Mouse (Mus musculus) stomach, embryonic 15.5 days (tissue): ENCODE measurements around the gene 1700016C15Rik. TPM values are rescaled to one million over a fixed set of nuclear protein-coding genes. Genes with fewer than 3 reads are reported as not detected.

Source experiments
- ATAC-seq: fragments of 200-750 bp; cut with Nextera tagmentation; 2 replicates; pipeline ENCODE4 v1.8.0; 2017; ENCODE audit warnings: low read depth, moderate number of reproducible peaks, moderate TSS enrichment; ENCODE audit not compliant: insufficient read depth, low FRiP score
- H3K27ac ChIP-seq: fragments of 300-500 bp; sonication (generic); 2 replicates; pipeline ENCODE4 v1.5.1; 2015; ENCODE audit warnings: mild to moderate bottlenecking, inconsistent platforms
- H3K27me3 ChIP-seq: fragments of 300-500 bp; sonication (generic); replicated peaks from 2 replicates; pipeline ENCODE4 v1.6.1; 2015; ENCODE audit warnings: inconsistent platforms
- H3K36me3 ChIP-seq: fragments of 300-500 bp; sonication (generic); 2 replicates; pipeline ENCODE4 v1.6.1; 2015; ENCODE audit warnings: inconsistent platforms
- H3K4me1 ChIP-seq: fragments of 300-500 bp; sonication (generic); 2 replicates; pipeline ENCODE4 v1.6.1; 2015; ENCODE audit warnings: inconsistent platforms
- H3K4me2 ChIP-seq: fragments of 300-500 bp; sonication (generic); 2 replicates; pipeline ENCODE4 v1.6.1; 2015; ENCODE audit warnings: mild to moderate bottlenecking, inconsistent platforms
- H3K4me3 ChIP-seq: fragments of 300-500 bp; sonication (generic); replicated peaks from 2 replicates; pipeline ENCODE4 v1.5.1; 2015; ENCODE audit warnings: inconsistent platforms
- H3K9ac ChIP-seq: fragments of 300-500 bp; sonication (generic); 2 replicates; pipeline ENCODE4 v1.6.1; 2015; ENCODE audit warnings: inconsistent platforms
- H3K9me3 ChIP-seq: fragments of 300-500 bp; sonication (generic); 2 replicates; pipeline ENCODE4 v1.6.1; 2016; ENCODE audit warnings: inconsistent platforms
- WGBS: fragments of 180-500 bp; shearing (Covaris S2); methylation state at CpG from one replicate; pipeline ENCODE4 v1.1.7; 2015; 5-methylcytosine and 5-hydroxymethylcytosine counted together
- polyA plus RNA-seq: library from polyadenylated mRNA; unstranded; fragments of >200 nt; fragmentation: Nextera tagmentation; extraction: Ambion mirVana; gene quantifications from 2 replicates; pipeline ENCODE4 v1.2.1, GENCODE M21; 2015

Gene 1700016C15Rik
- polyA plus RNA-seq, 1 experiment from 2014 or later = not detected

DNA sequence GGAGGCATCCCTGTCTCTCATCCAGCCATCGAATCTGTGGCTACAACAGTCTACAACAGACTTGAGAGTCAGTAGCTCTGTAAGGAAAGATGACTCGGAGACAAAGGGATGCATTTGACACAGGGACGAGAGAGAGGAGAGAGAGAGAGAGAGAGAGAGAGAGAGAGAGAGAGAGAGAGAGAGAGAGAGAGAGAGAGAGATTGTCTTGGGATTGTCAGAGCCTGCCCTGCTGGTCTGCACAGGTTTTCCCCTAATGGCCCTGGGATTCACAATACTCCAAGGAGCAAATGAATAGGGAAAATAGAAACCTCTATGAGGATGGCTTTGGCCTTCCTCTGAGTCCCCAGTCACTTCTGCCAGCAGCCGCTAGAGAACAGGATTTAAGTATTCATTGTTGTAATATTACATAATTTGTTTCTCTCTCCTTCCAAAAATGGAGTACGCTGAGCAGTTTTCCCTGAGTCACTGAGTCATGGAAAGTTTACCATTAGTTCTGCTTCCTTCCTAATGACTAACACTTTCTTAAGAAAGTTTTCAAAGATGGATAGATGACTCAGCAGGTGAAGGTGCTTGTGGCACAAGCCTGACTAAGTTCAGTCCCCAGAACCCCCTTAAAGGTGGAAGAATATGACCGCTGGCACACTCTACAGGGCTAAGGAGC is 26.3 kb upstream of the 1700016C15Rik start:
- no peaks in the 10 kb centered on the region for H3K36me3 ChIP-seq
- H3K4me3 ChIP-seq = no peak overlapping the region; the same call in 1 of the 2 replicates
- no peak overlapping the region for H3K9ac ChIP-seq
- H3K27me3 ChIP-seq = no peaks in the 10 kb centered on the region
- no peak overlapping the region for H3K27ac ChIP-seq
- H3K4me2 ChIP-seq = peak overlapping the region; percentile 90; the same call in 1 of the 2 replicates
- ATAC-seq = no peak
- no peaks in the 10 kb centered on the region for H3K9me3 ChIP-seq
- 41% methylated on average over 5 of the region's 6 CpGs for WGBS
- H3K4me1 ChIP-seq = no peaks in the 10 kb centered on the region

DNA sequence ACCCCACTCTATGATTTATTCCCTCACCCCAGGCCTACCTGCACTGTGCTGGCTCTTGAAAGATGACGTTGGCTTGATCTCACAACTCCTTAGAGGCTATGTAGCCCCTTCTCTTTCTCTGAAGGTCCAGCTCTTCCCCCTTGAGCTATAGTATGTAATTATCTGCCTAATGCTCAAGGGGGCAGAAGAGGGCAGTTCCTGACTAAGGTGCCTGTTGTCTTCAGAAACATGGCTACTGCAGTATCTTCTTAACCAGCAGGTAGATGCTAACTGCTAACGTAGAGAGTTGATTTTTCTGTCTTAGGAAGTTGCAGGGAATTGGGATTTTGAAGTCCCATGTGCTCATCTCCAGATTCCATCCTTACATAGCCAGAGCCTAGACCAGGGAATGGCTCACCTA is 24.4 kb upstream of the 1700016C15Rik start:
- WGBS = 41% methylated on average over 2 of the region's 2 CpGs
- no peaks in the 10 kb centered on the region for H3K27me3 ChIP-seq
- ATAC-seq = no peak
- H3K36me3 ChIP-seq = no peaks in the 10 kb centered on the region
- no peak overlapping the region for H3K4me2 ChIP-seq
- no peak overlapping the region for H3K9ac ChIP-seq
- no peaks in the 10 kb centered on the region for H3K4me1 ChIP-seq
- no peak overlapping the region for H3K27ac ChIP-seq
- H3K4me3 ChIP-seq = no peak overlapping the region
- no peaks in the 10 kb centered on the region for H3K9me3 ChIP-seq

DNA sequence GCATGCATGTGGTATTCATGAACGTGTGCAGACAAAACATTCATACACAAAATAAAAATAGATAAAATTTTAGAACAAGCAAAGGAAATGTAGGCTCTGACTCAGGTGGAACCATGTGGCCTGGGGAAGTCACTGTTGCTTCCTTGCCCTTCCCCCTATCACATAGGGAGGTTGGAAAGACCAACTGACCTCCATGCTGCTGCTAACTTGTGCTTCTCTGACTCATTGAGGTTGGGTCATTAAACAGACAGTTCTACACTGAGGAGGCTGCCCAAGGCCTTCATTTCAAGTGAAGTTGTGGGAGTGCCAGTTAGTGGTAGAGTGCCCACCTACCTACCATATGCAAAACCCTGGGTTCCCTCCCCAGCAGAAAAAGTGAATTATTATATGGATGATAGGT is 22.0 kb upstream of the 1700016C15Rik start:
- H3K27me3 ChIP-seq = no peaks in the 10 kb centered on the region
- no peaks in the 10 kb centered on the region for H3K4me1 ChIP-seq
- no peak overlapping the region for H3K4me2 ChIP-seq
- no peaks in the 10 kb centered on the region for H3K9me3 ChIP-seq
- no peaks in the 10 kb centered on the region for H3K36me3 ChIP-seq
- H3K9ac ChIP-seq = no peak overlapping the region
- ATAC-seq = no peak
- H3K27ac ChIP-seq = no peak overlapping the region
- H3K4me3 ChIP-seq = no peak overlapping the region
- 85% methylated on average over 1 of the region's 1 CpGs for WGBS

DNA sequence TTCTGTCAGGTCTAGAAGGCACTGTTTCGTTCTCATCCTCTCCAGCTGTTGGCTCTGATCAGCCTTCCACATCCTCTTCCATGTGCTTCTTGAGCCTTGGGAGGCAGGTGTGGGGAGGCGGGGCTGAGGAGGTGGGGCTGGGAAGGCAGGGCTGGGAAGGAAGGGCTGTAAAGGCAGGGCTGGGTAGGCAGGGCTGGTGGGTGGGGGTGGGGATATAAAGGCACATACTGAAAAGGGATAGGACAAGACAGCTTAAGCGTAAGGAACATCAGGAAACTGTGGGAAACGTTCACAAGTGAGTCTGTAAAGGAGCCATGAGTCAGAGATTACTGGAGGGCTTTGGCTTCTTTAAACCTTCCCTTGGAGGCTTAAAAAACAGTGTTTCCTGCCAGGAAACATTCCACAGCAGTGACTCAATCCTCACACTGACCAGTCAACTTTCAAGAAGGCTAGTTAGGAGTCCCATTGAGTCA is 21.0 kb upstream of the 1700016C15Rik start:
- no peaks in the 10 kb centered on the region for H3K36me3 ChIP-seq
- ATAC-seq = peak; percentile 70
- H3K9me3 ChIP-seq = no peaks in the 10 kb centered on the region
- H3K9ac ChIP-seq = no peak overlapping the region
- H3K27ac ChIP-seq = peak overlapping the region; percentile 31; the same call in 1 of the 2 replicates
- no peak overlapping the region for H3K4me2 ChIP-seq
- no peaks in the 10 kb centered on the region for H3K27me3 ChIP-seq
- WGBS = 41% methylated on average over 4 of the region's 4 CpGs
- no peak overlapping the region for H3K4me3 ChIP-seq
- H3K4me1 ChIP-seq = no peaks in the 10 kb centered on the region

DNA sequence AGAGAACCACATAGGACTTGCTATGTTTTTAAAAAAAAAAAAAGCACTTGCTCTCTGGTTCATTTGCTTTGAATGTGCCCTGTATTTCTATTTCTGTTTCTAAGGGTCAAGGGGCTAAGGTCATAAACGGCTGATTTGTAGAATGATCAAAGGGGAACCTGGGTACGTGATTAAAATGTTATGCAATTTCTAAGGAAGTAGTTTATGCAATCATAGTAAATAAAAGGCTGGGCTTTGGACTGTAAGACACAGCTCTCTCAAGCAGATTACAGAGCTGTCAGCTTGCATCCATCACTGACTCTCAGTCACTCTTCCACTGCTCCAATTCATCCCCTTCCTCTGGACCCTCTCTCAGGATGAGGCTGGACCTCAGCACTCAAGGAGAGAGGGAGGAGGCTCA is 18.6 kb upstream of the 1700016C15Rik start:
- no peak overlapping the region for H3K4me2 ChIP-seq
- no peaks in the 10 kb centered on the region for H3K36me3 ChIP-seq
- no peak overlapping the region for H3K4me3 ChIP-seq
- no peaks in the 10 kb centered on the region for H3K4me1 ChIP-seq
- no peaks in the 10 kb centered on the region for H3K27me3 ChIP-seq
- H3K9me3 ChIP-seq = no peaks in the 10 kb centered on the region
- no peak for ATAC-seq
- H3K9ac ChIP-seq = no peak overlapping the region
- WGBS = 53% methylated on average over 2 of the region's 2 CpGs
- 0 out of 2 replicates have a peak overlapping the region, but pooled peaks have one; percentile 11 for H3K27ac ChIP-seq

DNA sequence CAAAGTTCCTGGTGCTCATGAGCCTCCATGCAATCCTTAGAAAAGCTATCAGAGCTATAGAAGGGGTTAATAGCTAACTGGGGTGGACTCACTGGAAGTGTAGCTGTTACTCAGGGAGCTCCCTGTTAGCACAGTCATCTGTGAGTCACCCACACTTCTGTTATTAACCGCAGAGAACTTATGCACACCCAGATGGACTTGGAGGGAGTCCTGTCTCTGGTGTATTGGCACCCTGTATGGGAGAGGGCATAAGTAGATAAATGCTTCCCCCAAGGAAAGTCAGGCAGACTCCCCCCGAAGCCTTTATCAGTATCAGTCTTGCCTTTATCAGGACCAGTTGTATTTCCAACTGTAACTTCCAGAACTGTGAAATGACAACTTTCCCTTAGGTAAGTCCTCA is 18.2 kb upstream of the 1700016C15Rik start:
- Histone ChIP-seq H3K4me2 (no peak overlapping the region), H3K9ac (no peak overlapping the region), H3K4me3 (no peak overlapping the region), H3K27ac (no peak overlapping the region), H3K4me1 (no peaks in the 10 kb centered on the region), H3K9me3 (no peaks in the 10 kb centered on the region), H3K36me3 (no peaks in the 10 kb centered on the region), H3K27me3 (no peaks in the 10 kb centered on the region)
- WGBS = 71% methylated on average over 2 of the region's 2 CpGs
- peak; percentile 72 for ATAC-seq

DNA sequence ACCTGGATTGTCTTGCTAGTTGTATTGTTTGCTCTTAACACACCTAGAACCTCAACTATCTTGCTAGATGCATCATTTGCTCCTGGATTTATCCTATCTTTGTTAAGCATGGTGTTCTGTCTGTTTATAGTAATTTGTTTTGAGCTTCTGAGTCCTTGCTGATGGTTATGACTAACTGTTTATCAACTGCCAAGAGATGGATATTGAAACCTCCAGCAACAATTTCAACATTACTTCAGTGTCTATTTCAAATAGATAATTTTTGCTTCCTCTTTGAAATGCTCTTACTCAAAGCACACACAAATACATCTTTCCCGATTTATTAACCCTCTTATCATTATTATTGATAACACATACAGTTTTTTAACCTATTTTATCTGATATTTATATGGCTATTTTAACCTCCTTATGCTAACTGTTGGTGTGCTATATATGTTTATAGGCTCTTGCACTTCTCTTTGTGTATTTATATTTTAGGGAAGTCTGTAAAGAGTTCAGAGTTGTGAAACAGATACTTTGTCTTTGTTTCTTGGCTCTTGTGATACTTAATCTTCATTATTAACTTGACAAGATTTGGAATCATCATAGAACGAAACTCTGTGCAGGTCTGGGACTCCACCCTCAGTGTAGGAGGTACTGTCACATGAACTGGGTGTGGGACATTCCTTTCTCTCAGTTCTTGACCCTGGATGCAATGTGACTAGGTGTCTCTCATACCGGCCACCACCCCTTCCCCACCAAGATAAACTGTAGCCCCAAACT is 15.8 kb upstream of the 1700016C15Rik start:
- H3K9me3 ChIP-seq = no peaks in the 10 kb centered on the region
- no peaks in the 10 kb centered on the region for H3K27me3 ChIP-seq
- ATAC-seq = no peak
- no peak overlapping the region for H3K4me2 ChIP-seq
- no peaks in the 10 kb centered on the region for H3K4me1 ChIP-seq
- 61% methylated on average over 3 of the region's 3 CpGs for WGBS
- H3K27ac ChIP-seq = no peak overlapping the region
- no peak overlapping the region for H3K4me3 ChIP-seq
- H3K36me3 ChIP-seq = no peaks in the 10 kb centered on the region
- no peak overlapping the region for H3K9ac ChIP-seq

DNA sequence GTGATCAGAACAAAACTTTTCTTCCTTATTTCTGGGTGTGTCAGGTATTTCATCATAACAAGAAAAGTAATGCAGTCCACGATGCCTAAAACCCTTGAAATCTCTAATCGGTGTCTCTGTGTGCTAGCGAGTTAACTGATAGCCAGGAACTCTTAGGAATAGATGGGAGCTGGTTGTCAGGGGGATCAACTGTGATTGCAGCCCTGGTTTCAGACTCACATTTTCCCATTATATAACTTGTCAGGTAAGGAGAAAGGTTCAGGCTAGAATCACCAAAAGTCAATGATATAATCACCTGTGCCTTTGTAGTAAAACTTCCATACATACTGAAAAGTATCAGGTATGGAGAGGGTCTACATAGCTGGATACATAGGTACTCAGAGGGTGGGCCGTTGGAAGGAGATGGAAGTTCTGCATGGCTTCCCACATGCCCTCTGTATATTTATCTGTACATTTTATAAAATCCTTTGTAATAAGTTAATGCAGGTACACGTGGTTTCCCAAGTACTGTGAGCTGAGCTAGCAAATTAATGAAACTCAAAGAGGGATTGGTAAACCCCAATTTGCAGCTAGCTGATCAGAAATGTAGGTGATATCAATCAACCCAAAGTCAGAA is 15.1 kb upstream of the 1700016C15Rik start:
- H3K4me3 ChIP-seq = no peak overlapping the region
- H3K36me3 ChIP-seq = no peaks in the 10 kb centered on the region
- H3K27me3 ChIP-seq = no peaks in the 10 kb centered on the region
- no peak overlapping the region for H3K9ac ChIP-seq
- H3K4me2 ChIP-seq = no peak overlapping the region
- ATAC-seq = no peak
- H3K4me1 ChIP-seq = no peaks in the 10 kb centered on the region
- no peak overlapping the region for H3K27ac ChIP-seq
- 81% methylated on average over 5 of the region's 5 CpGs for WGBS
- H3K9me3 ChIP-seq = no peaks in the 10 kb centered on the region

DNA sequence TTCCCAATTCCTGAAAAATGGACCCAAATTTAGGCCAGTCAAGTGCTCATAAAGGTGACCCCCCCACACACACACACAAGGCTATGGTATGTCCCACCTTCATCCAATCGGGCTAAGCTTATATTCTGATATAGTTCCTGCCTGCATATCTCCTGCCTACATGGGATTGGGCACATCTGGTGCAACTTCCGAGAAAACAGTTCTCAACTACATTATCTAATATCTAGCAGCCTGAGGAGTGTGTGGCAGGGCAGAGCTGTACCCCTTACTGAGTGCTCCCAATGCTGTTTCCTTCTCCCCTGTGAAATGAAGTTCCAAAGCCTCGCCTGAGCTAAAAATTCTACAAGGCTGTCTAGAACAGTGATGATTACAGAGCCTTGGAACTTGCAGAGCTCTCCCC is 13.2 kb upstream of the 1700016C15Rik start:
- H3K4me2 ChIP-seq = no peak overlapping the region
- 77% methylated on average over 3 of the region's 3 CpGs for WGBS
- H3K9ac ChIP-seq = no peak overlapping the region
- H3K27me3 ChIP-seq = no peaks in the 10 kb centered on the region
- H3K9me3 ChIP-seq = no peaks in the 10 kb centered on the region
- no peaks in the 10 kb centered on the region for H3K36me3 ChIP-seq
- no peak overlapping the region for H3K27ac ChIP-seq
- no peak for ATAC-seq
- no peak overlapping the region for H3K4me3 ChIP-seq
- H3K4me1 ChIP-seq = no peaks in the 10 kb centered on the region

DNA sequence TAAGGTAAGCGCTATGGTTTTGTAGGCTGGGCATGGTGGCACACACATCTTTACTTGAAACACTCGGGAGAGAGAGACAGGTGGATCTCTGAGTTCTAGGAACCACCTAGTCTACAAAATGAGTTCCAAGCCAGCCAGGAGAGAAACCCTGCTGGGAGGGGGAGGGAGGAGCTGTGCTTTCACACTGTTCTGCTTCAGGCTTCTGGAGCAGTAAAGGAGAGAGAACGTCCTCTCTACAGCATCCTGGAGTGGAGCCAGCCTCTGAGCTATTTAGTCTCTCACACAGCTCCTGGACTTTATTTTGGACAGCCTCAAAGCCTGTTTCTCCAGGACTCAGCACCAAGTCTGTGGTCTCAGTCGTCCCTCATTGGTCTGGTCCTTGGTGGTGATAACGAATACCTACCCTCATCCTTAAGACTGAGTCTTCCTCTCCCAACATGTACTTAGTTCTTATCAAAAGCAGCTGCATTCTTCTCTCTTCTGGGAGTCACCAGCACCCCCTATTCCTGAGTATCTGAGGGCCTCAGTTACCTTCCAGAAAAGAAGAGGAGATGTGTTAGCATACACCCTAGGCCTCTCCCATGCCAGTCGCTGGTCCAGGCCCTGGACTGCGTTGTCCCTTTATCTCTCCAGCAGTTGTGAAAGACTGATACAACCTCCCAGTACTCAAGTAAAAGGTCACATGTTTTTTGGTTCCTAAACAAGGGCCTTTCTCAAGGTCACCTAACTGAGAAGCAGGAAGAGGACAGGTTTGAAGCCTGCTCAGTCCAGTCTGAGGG is 12.4 kb upstream of the 1700016C15Rik start:
- no peak for ATAC-seq
- no peak overlapping the region for H3K9ac ChIP-seq
- no peaks in the 10 kb centered on the region for H3K36me3 ChIP-seq
- H3K27me3 ChIP-seq = no peaks in the 10 kb centered on the region
- no peaks in the 10 kb centered on the region for H3K4me1 ChIP-seq
- no peak overlapping the region for H3K27ac ChIP-seq
- no peaks in the 10 kb centered on the region for H3K9me3 ChIP-seq
- WGBS = 69% methylated on average over 7 of the region's 7 CpGs
- no peak overlapping the region for H3K4me3 ChIP-seq
- H3K4me2 ChIP-seq = no peak overlapping the region

DNA sequence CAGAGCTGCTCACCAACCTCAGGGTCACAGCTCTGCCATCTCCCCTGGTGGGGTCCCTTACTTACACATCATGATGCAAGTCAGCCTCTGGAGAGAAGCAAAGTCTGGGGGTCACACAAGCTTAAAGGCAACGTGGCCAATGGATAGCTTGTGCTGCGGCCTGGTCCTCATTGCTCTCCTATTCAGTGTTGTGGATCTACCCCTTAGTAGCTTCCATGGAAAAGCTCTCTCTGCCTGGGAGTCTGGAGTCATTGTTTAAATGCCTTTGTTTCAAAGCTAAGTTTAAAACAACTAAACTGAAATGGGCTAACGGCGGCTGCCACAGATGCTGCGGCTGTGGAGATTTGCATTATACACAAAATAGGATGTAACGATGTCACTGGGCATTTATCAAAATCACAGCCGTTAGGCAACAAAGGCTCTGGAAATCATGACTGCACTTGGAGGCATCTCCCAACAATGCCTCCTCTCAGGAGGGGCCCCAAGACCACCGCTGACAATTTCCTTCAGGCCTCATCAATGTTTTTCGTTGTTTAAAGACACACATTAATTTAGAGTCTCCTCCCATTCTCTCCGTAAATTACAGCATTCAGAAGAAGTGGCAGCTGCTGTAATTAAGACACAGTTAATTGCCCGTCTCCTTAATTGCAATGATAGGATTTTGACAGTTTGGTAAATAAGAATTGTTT is 11.1 kb upstream of the 1700016C15Rik start:
- WGBS = 60% methylated on average over 11 of the region's 11 CpGs
- Histone ChIP-seq H3K4me2 (no peak overlapping the region), H3K27ac (no peak overlapping the region), H3K4me3 (no peak overlapping the region), H3K9ac (no peak overlapping the region), H3K27me3 (no peaks in the 10 kb centered on the region), H3K9me3 (no peaks in the 10 kb centered on the region), H3K4me1 (no peaks in the 10 kb centered on the region), H3K36me3 (no peaks in the 10 kb centered on the region)
- ATAC-seq = no peak
